Mouse (Mus musculus) lung, postnatal 25 days (tissue): ENCODE data around the gene Slain2.
"Not testable (repeated sequence)": the region's sequence is repeated elsewhere in the genome, so short reads cannot be mapped to it uniquely, and the experiment has no call there.

Experiments used
- DNase-seq: peaks from one replicate; pipeline ENCODE4 v3.0.0; 2022; ENCODE audit warnings: low spot score

Gene Slain2

GRCm38 (mm10) chr5:73012884-73013610 lies 98.9 kb downstream of the Slain2 start:
- not testable (repeated sequence) for DNase-seq

GRCm38 (mm10) chr5:73013611-73014287 lies 99.6 kb downstream of the Slain2 start:
- DNase-seq, result not testable (repeated sequence)

- DNase-seq, result no peak
Measured at GRCm38 (mm10) chr5:73014745-73015144, 100.6 kb downstream of the Slain2 start.

GRCm38 (mm10) chr5:73023801-73024200 lies 109.7 kb downstream of the Slain2 start:
- no peak for DNase-seq
